Mouse (Mus musculus) B cell, adult 2 months (primary cell): ENCODE measurements around the gene Bcas3.

Experiments
- DNase-seq, 2 experiments: peaks; one replicate each; pipeline ENCODE4 v3.0.0; 2022

Bcas3 gene

GRCm38 (mm10) chr11:85760486-85761141, 407.6 kb downstream of the Bcas3 start:
- no peak for DNase-seq

- no peak for DNase-seq
Measured at GRCm38 (mm10) chr11:85761170-85761569, 408.2 kb downstream of the Bcas3 start.

GRCm38 (mm10) chr11:85763655-85764054, 410.7 kb downstream of the Bcas3 start:
- DNase-seq = no peak

- DNase-seq = no peak
Measured at GRCm38 (mm10) chr11:85766106-85766723, 413.2 kb downstream of the Bcas3 start.

DNA sequence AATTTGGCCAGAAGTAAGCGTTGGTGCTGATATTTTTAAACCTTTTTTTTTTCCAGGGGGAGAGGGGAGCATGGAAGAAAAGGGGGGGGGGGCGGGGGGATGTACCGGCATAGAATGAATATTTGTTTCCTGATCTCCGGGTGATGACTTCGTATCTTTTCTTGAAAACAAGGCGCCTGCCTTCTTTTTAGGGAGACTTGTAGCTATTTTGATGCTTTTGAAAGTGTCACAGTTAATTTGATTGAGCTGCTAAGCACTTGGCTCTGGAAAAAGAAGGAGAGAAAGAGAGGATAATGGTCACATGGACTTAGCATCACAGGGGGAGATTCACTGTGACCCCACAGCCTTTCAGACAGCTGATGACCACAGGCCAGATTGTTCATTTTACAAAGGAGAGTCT, 413.8 kb downstream of the Bcas3 start:
- no peak for DNase-seq

DNA sequence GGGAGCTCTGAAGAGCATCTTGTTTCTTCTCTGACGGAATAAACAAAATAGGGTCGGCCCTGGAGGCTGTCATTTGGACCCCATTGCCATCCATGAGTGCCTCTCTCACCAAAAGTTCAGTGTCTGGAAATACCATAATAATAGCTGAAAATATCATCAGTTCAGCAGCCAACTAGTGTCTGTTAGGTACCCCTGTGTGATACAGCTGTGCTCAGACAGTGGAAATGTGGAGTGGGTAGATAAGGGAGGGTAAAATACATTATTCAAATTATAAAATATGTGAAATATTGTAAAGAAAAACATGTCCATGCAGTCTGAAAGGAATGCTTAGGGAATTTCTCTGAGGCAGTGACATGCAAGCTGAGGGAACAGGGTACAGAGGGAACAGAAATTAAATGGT, 416.8 kb downstream of the Bcas3 start:
- no peak for DNase-seq

DNA sequence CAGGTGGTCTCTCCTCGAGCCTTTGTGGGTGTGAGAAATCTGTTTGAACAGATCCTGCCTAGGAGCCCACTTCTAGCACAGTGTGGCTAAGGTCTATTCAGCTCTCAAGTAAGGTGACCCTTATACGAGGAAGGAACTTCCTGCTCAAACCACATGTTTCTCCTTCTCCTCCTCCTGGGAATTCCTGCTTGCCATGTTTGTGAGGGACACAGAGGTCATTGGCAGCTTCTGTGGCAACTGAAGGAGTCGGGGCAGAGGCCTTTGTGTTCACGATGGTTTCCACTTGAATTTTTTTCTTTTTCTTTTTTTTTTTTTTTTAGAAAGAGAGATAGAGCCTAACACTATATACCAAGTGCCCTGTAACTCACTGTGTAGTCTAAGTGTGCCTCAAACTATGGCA, 420.4 kb downstream of the Bcas3 start:
- no peak for DNase-seq

- no peak for DNase-seq
Measured at GRCm38 (mm10) chr11:85774707-85775106, 421.7 kb downstream of the Bcas3 start.

GRCm38 (mm10) chr11:85775492-85775891, 422.5 kb downstream of the Bcas3 start:
- DNase-seq = no peak

GRCm38 (mm10) chr11:85776861-85777360, 423.9 kb downstream of the Bcas3 start:
- no peak for DNase-seq

- DNase-seq = no peak
Measured at GRCm38 (mm10) chr11:85777950-85778349, 425.0 kb downstream of the Bcas3 start.

DNA sequence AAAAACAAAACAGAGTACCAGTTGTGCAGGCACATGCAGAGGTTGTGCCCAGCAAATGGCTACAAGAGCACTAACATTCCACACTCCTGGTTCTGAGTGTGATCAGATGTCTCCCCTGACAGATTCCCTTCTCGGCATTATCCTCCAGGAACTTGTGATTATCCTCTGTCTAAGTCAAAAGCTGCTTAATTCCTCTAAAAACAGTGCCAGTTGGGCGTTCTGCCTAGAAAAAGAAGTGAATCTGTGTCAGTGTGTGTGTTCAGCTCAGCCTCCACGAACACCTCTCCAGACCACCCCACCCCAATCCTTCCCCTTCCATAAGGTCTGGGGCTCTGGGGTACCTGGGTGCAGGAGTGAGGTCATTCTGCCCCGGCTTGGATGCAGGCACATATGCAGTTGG, 427.3 kb downstream of the Bcas3 start:
- no peak for DNase-seq

GRCm38 (mm10) chr11:85786113-85786718, 433.2 kb downstream of the Bcas3 start:
- no peak for DNase-seq

GRCm38 (mm10) chr11:85789750-85790149, 436.8 kb downstream of the Bcas3 start:
- no peak for DNase-seq

- no peak for DNase-seq
Measured at GRCm38 (mm10) chr11:85790267-85790666, 437.3 kb downstream of the Bcas3 start.

DNA sequence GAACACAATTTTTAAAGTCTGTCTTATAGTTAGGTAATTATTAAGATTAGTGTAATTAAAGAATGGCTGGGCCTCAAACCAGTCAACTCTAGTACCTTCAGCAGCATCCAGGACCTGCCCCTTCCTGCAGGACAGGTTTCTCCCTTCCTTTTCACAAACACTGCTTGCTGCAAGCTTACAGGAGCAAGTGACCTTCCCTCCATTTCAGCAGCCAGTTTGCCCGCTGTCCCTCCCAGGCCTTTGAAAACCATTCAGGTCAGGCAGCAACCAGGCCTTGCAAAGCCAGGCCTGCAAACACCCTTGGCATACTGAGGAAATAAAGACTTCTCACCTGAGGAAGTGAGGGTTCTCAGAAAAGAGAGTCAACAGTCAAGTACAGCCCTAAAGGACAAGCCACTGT, 438.2 kb downstream of the Bcas3 start:
- no peak for DNase-seq

- DNase-seq = no peak
Measured at GRCm38 (mm10) chr11:85792534-85793215, 439.7 kb downstream of the Bcas3 start.

DNA sequence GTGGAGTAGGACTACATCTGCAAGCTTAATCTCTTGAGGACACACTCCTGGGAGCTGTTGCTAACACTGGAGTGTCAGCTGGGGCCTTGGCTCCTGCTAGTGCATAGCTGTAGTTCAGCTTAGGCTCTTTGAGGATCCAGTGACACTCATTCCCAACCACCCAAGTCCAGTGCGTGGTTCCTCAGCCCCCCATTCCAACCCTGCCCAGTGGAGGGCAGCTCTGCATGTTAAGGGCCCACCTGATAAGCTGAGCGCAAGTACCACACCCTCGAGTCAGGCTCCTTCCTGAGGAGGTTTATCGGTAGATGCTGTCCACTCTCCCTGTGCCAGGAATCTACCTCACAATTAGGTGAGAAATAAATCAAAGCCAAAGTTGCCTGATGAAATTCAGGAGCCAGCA, 446.5 kb downstream of the Bcas3 start:
- no peak for DNase-seq

DNA sequence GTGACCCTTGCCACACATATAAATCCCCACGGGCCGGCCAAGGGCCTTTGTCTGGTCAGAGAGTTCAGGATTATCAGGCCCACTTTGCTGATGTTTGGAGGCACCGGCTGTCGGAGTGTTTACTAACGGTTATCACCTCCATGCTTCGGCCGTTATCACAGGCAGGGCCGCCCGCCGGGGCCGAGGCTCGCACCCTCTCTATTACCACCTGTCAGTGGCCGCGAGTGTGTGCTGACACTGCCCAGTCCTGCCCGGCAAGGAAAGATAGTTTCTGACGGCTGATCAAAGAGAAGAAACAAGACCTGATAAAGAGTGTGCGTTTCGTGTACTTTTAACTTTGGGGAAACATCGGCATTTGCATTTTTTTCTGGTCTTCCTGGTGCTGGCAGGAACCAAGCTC, 446.9 kb downstream of the Bcas3 start:
- no peak for DNase-seq

DNA sequence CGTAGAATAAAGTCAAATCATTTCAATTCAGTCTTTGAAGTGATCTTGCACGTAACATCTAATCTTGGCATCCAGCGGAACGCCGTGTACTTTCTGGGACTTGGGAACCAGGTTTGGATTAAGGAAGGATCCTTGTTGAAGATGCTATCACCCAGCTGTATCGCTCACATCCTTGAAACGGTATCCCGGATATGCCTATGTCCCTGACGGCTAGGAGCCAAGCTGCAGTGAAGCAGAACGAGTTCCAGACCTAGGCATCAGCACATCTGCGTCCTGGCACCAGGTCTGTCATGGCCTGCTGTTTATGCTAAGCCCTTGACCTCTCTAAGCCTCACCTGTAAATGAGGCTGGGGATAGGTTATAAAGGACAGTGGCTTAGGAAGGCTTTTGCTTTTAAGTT, 447.4 kb downstream of the Bcas3 start:
- DNase-seq = no peak

DNA sequence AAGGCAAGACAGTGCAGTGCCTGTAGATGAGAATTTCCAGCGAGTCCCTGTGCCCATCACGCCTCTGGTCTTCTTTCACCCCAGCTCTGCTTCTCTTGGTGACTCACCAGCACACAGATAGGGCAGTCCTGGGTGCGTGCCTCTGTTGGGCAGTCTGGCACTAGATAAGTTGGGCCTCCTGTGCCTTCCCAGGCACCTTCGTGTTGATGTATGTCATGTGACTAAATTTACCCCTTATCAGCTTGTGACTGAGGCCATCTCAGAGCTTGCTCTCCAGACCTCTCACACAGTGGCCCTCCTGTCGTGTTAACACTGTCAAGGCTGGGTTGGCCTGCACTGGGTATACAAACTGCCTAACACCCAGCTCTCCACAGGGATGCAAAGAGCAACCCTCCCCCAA, 451.1 kb downstream of the Bcas3 start:
- no peak for DNase-seq

GRCm38 (mm10) chr11:85805779-85806178, 452.8 kb downstream of the Bcas3 start:
- DNase-seq = no peak

DNA sequence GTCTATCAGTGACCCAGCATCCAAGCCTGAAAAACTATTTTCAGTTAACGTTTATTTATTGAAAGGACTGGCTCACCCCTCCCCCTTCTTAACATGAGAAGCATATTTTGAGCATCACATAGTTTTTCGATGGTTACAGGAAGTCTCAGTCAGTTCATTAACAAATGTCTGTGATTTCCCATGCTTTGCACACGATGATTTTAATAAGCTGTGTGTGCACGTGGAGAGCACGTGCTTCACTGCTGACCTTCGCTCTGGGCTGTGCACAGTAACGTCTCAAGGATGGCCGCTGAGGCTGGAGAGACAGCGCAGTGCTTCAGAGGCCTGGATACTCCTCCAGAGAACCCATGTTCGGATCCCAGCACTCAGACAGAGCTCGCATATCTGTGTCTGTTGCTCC, 454.4 kb downstream of the Bcas3 start:
- no peak for DNase-seq

DNA sequence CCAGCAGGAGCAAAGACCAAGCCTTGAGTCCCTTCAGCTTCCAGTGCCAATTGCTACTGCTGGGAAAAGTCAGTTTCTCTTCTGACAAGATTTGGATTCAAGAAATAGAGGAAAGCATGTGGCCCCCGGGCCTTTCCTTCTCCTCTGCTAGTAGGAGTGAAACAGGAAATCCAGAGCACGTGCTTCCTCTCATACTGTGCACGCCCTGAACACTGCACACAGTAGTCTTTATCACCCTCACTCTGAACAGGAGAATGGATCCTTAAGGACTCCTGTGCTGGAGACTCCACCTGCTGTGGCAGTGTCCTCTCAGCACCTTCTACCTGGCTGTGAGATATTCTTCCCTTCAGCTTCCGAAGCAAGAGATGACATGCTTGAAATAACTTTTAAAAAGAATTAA, 458.3 kb downstream of the Bcas3 start:
- DNase-seq = no peak
